Mouse (Mus musculus): ENCODE results near the gene Ralgps1. TPM values are rescaled to one million over a fixed set of nuclear protein-coding genes. Genes with fewer than 3 reads are reported as not detected.

The Ralgps1 gene
- polyA plus RNA-seq, 1 experiment from 2014 or later: 1.8 TPM

DNA sequence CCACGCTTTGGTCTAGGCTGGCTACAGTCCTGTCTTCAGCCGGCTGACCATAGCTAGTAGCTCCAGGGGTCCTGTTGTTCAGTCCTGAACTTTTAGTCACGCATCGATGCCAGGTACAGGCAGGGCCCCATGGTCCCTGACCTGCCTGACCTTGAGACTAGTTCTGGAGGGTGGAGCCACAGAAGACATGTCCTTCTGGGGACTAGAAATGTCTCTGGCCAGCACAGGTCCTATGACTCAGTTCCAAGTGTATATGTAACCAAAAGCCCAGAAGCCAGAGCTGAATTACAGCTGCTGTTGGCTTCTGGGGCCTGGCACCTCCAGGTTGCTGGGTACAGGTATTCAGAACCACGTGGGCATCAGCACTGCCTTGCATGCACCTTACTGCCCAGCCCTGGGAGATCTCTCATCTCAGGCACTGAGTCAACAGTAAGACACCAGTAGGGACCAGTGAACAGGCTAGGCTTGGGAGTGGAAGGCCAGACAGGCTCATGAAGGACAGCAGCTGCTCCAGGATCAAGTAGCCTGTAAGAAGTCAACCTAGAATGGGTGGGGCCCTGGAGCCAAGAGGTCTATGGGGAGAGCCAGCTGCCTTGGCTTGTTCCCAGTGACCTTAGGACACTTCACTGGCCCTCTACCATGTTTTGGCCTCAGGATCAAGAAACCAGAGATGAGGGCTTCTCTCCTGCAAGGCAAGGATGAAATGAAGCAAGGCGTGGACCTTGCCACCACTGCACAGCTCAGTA lies 182.2 kb downstream of the Ralgps1 start:
- H3K36me3 ChIP-seq (ENCODE audit: insufficient read depth, low read length): no peaks in the 10 kb centered on the region
- H3K9me3 ChIP-seq (ENCODE audit: low read length): no peaks in the 10 kb centered on the region
- no peak overlapping the region for H3K4me3 ChIP-seq (ENCODE audit: low read depth, low read length)
- peak; percentile 23; the same call in 1 of the 2 replicates for ATAC-seq
- TF ChIP-seq EP300 (IDR thresholded peaks at IDR 0.05): no peak
- no peak for TF ChIP-seq CTCF (IDR thresholded peaks at IDR 0.05)
- H3K27ac ChIP-seq (ENCODE audit: low read length): no peak overlapping the region
- 89% methylated on average over 6 of the region's 6 CpGs for WGBS
- DNase-seq (ENCODE audit: low spot score): no peak
- no peak overlapping the region for H3K9ac ChIP-seq (replicated peaks; ENCODE audit: low read depth)
- H3K4me1 ChIP-seq (ENCODE audit: insufficient read depth, low read depth, low read length): no peaks in the 10 kb centered on the region
- H3K4me2 ChIP-seq (replicated peaks; ENCODE audit: low read depth, low read length): no peak overlapping the region
- no peaks in the 10 kb centered on the region for H3K27me3 ChIP-seq (replicated peaks; ENCODE audit: insufficient read depth, low read length)

DNA sequence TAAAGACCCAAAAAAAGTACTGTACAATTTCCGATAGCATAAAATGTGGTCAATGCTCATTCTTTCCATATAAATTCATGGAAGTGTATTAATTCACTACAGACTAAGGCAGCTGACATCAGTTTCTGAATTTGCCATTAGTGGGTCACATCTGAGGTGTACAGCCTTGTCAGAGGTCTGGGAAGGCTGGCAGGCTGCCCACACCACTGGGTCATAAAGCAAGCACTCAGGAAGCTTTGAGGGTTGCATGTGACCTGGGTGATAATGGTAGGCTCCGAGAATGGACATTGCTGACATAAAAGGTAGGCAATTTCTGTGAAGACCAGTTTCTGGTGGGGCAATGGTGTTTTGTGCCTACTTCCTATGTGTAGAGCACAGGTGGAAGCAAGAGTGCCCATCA lies 183.4 kb downstream of the Ralgps1 start:
- no peak overlapping the region for H3K27ac ChIP-seq (ENCODE audit: low read length)
- no peaks in the 10 kb centered on the region for H3K4me1 ChIP-seq (ENCODE audit: insufficient read depth, low read depth, low read length)
- WGBS: 68% methylated on average over 2 of the region's 2 CpGs
- ATAC-seq (no peak), DNase-seq (ENCODE audit: low spot score) (peak; percentile 40)
- no peaks in the 10 kb centered on the region for H3K9me3 ChIP-seq (ENCODE audit: low read length)
- no peak overlapping the region for H3K9ac ChIP-seq (replicated peaks; ENCODE audit: low read depth)
- no peak overlapping the region for H3K4me2 ChIP-seq (replicated peaks; ENCODE audit: low read depth, low read length)
- H3K27me3 ChIP-seq (replicated peaks; ENCODE audit: insufficient read depth, low read length): no peaks in the 10 kb centered on the region
- no peaks in the 10 kb centered on the region for H3K36me3 ChIP-seq (ENCODE audit: insufficient read depth, low read length)
- TF ChIP-seq EP300 (IDR thresholded peaks at IDR 0.05): no peak
- no peak for TF ChIP-seq CTCF (IDR thresholded peaks at IDR 0.05)
- no peak overlapping the region for H3K4me3 ChIP-seq (ENCODE audit: low read depth, low read length)

DNA sequence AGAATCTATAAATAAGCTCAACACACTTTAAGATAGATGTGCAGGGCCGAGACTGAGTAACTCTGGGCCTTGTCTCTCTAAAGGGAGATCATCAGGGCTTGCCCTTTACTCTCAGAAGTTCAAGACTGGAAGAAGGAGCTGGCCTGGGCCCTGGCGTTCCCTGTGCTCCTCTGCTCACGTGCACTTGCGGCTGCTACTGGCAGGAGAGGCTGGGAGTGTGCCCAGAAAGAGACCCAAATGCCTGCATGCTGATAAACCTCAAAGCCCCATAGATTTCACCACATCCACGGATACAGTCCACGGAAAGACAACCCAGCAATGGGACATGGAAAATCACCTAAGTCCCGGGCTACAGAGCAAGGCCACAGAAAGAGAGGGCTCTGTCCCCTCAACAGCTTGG lies 184.8 kb downstream of the Ralgps1 start:
- H3K9ac ChIP-seq (replicated peaks; ENCODE audit: low read depth): no peak overlapping the region

DNA sequence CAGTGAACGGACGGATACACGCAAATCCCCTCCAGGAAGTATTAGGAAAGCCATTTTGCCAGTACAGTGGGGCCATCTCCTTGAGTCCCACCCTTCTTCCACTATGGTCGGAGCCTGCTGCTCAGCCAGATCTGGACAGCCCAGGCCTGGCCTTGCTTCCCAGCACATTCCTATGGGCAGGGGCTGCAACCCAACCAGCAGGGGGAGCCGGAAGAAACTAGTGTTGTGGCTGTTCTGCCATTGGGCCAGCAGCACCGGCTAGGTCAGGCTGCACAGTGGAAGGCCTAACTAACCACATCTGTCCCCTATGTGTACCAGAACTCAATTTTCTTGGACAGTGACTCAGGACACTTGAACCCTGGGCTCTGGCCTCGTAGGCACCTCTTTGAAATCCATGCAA lies 186.0 kb downstream of the Ralgps1 start:
- no peak overlapping the region for H3K9ac ChIP-seq (replicated peaks; ENCODE audit: low read depth)
- no peak overlapping the region for H3K4me2 ChIP-seq (replicated peaks; ENCODE audit: low read depth, low read length)
- no peak for TF ChIP-seq EP300 (IDR thresholded peaks at IDR 0.05)
- peak; percentile 75 for TF ChIP-seq CTCF (IDR thresholded peaks at IDR 0.05)
- H3K4me1 ChIP-seq (ENCODE audit: insufficient read depth, low read depth, low read length): no peaks in the 10 kb centered on the region
- no peaks in the 10 kb centered on the region for H3K36me3 ChIP-seq (ENCODE audit: insufficient read depth, low read length)
- DNase-seq (ENCODE audit: low spot score) (peak; percentile 46), ATAC-seq (0 out of 2 replicates have a peak, but pooled peaks have one; percentile 35)
- H3K4me3 ChIP-seq (ENCODE audit: low read depth, low read length): no peak overlapping the region
- no peaks in the 10 kb centered on the region for H3K9me3 ChIP-seq (ENCODE audit: low read length)
- H3K27ac ChIP-seq (ENCODE audit: low read length): no peak overlapping the region
- WGBS: 66% methylated on average over 7 of the region's 7 CpGs
- H3K27me3 ChIP-seq (replicated peaks; ENCODE audit: insufficient read depth, low read length): no peaks in the 10 kb centered on the region

More for the DNA sequence above, 184.8 kb downstream of the Ralgps1 start:
- H3K36me3 ChIP-seq (ENCODE audit: insufficient read depth, low read length): no peaks in the 10 kb centered on the region
- H3K4me2 ChIP-seq (replicated peaks; ENCODE audit: low read depth, low read length): no peak overlapping the region
- 70% methylated on average over 7 of the region's 7 CpGs for WGBS
- no peak overlapping the region for H3K4me3 ChIP-seq (ENCODE audit: low read depth, low read length)
- no peaks in the 10 kb centered on the region for H3K27me3 ChIP-seq (replicated peaks; ENCODE audit: insufficient read depth, low read length)
- no peaks in the 10 kb centered on the region for H3K9me3 ChIP-seq (ENCODE audit: low read length)
- DNase-seq (ENCODE audit: low spot score) (no peak), ATAC-seq (no peak)
- no peak for TF ChIP-seq CTCF (IDR thresholded peaks at IDR 0.05)
- TF ChIP-seq EP300 (IDR thresholded peaks at IDR 0.05): no peak
- H3K27ac ChIP-seq (ENCODE audit: low read length): no peak overlapping the region
- no peaks in the 10 kb centered on the region for H3K4me1 ChIP-seq (ENCODE audit: insufficient read depth, low read depth, low read length)

DNA sequence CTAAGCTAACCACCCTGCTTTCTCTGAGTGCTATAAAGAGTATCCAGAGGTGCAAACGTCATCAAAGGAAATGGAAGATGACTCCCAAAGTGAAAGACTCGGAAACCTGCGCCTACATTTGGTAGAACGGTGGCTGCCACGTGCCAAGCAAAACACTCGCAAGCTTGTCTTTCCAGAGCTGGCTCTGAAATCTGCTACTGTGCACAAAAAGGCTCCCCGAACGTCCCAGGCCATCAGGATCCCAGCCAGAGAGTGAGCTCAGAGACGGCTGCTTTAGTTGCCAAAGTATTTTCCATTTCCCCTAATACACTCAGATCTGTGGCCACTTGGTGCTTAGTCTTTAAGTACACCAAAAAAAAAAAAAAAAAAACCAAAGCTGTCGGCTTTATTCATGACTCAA lies 186.6 kb downstream of the Ralgps1 start:
- ATAC-seq (0 out of 2 replicates have a peak, but pooled peaks have one; percentile 35), DNase-seq (ENCODE audit: low spot score) (peak; percentile 43)
- Histone ChIP-seq H3K36me3 (ENCODE audit: insufficient read depth, low read length) (no peaks in the 10 kb centered on the region), H3K9ac (replicated peaks; ENCODE audit: low read depth) (no peak overlapping the region), H3K4me3 (ENCODE audit: low read depth, low read length) (no peak overlapping the region), H3K9me3 (ENCODE audit: low read length) (no peaks in the 10 kb centered on the region), H3K4me1 (ENCODE audit: insufficient read depth, low read depth, low read length) (no peaks in the 10 kb centered on the region), H3K27me3 (replicated peaks; ENCODE audit: insufficient read depth, low read length) (no peaks in the 10 kb centered on the region), H3K4me2 (replicated peaks; ENCODE audit: low read depth, low read length) (no peak overlapping the region), H3K27ac (ENCODE audit: low read length) (no peak overlapping the region)
- WGBS: 73% methylated on average over 10 of the region's 10 CpGs
- TF ChIP-seq EP300 (IDR thresholded peaks at IDR 0.05) (no peak), CTCF (IDR thresholded peaks at IDR 0.05) (0 out of 2 replicates have a peak, but pooled peaks have one; percentile 1)

DNA sequence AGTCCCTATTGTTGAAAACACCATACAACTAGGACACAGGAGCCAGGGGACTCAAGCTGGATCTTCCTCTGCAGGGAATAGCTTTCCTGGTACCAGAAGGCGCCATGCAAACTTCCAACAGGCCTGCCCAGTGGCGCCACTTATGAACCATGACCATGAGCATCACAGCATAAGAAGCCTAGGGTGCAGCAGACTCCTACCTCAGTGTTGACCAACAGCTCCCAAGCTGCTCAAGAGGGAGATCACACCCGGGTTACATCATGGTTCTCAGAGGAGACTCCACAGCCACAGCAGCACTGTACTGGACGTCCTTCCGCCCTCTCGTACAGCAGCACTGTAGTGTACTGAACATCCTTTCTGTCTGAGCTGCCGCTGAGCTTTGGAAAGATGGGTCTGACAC lies 188.0 kb downstream of the Ralgps1 start:
- Histone ChIP-seq H3K4me3 (ENCODE audit: low read depth, low read length) (no peak overlapping the region), H3K27me3 (replicated peaks; ENCODE audit: insufficient read depth, low read length) (no peaks in the 10 kb centered on the region), H3K9ac (replicated peaks; ENCODE audit: low read depth) (no peak overlapping the region), H3K4me2 (replicated peaks; ENCODE audit: low read depth, low read length) (no peak overlapping the region), H3K36me3 (ENCODE audit: insufficient read depth, low read length) (no peaks in the 10 kb centered on the region), H3K4me1 (ENCODE audit: insufficient read depth, low read depth, low read length) (no peaks in the 10 kb centered on the region), H3K9me3 (ENCODE audit: low read length) (no peaks in the 10 kb centered on the region), H3K27ac (ENCODE audit: low read length) (no peak overlapping the region)
- DNase-seq (ENCODE audit: low spot score): no peak
- WGBS: 90% methylated on average over 7 of the region's 7 CpGs
- TF ChIP-seq EP300 (IDR thresholded peaks at IDR 0.05) (no peak), CTCF (IDR thresholded peaks at IDR 0.05) (no peak)
- ATAC-seq: no peak
